Mouse (Mus musculus) heart, embryonic 10.5 days (tissue): ENCODE data around the gene Fgfr2. TPM values are rescaled to one million over a fixed set of nuclear protein-coding genes. Genes with fewer than 3 reads are reported as not detected.

Experiments used
- DNase-seq: peaks from one replicate; pipeline ENCODE4 v3.0.0-alpha.2; 2017; ENCODE audit warnings: low spot score
- H3K27ac ChIP-seq: fragments of 300-500 bp; sonication (generic); 2 replicates; pipeline ENCODE4 v1.5.1; 2016; ENCODE audit warnings: mild to moderate bottlenecking
- H3K27me3 ChIP-seq: fragments of 300-500 bp; sonication (generic); 2 replicates; pipeline ENCODE4 v1.6.1; 2016; ENCODE audit warnings: mild to moderate bottlenecking; ENCODE audit not compliant: poor library complexity, insufficient read depth, severe bottlenecking
- H3K36me3 ChIP-seq: fragments of 300-500 bp; sonication (generic); 2 replicates; pipeline ENCODE4 v1.6.1; 2016; ENCODE audit warnings: mild to moderate bottlenecking, moderate library complexity
- H3K4me1 ChIP-seq: fragments of 300-500 bp; sonication (generic); 2 replicates; pipeline ENCODE4 v1.6.1; 2016; ENCODE audit warnings: mild to moderate bottlenecking
- H3K4me3 ChIP-seq: fragments of 300-500 bp; sonication (generic); 2 replicates; pipeline ENCODE4 v1.5.1; 2016; ENCODE audit warnings: mild to moderate bottlenecking, moderate library complexity
- H3K9me3 ChIP-seq: fragments of 300-500 bp; sonication (generic); 2 replicates; pipeline ENCODE4 v1.6.1; 2016; ENCODE audit warnings: mild to moderate bottlenecking, moderate library complexity
- WGBS: fragments of 180-500 bp; shearing (Covaris S2); methylation state at CpG from one replicate; pipeline ENCODE4 v1.1.7; 2016; 5-methylcytosine and 5-hydroxymethylcytosine counted together
- polyA plus RNA-seq: library from polyadenylated mRNA; unstranded; fragments of >200 nt; fragmentation: Nextera tagmentation; extraction: Ambion mirVana; gene quantifications from 2 replicates; pipeline ENCODE4 v1.2.1, GENCODE M21; 2016

The Fgfr2 gene
- polyA plus RNA-seq, 1 experiment from 2014 or later = 46.6 TPM

DNA sequence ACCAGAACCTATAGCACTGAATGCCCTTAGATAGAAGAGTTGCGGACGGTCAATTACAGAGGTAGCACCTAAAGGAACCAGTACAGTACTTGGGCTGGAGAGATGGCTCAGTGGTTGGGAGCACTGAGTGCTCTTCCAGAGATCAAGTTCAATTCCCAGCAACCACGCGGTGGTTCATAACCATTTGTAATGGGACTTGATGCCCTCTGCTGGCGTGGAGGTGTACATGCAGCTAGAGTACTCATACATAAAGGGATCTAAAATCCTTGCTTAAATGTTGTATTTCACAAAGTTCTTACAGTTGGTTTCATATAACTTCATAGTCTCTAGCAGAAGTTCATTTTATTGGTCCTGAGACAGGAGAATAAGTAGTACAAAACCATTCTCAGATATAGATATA is 10.4 kb upstream of the Fgfr2 start:
- H3K4me1 ChIP-seq = no peaks in the 10 kb centered on the region
- no peak overlapping the region for H3K27ac ChIP-seq
- H3K9me3 ChIP-seq = no peaks in the 10 kb centered on the region
- 69% methylated on average over 5 of the region's 5 CpGs for WGBS
- H3K27me3 ChIP-seq = no peaks in the 10 kb centered on the region
- no peak for DNase-seq
- H3K4me3 ChIP-seq = no peak overlapping the region
- H3K36me3 ChIP-seq = no peaks in the 10 kb centered on the region

DNA sequence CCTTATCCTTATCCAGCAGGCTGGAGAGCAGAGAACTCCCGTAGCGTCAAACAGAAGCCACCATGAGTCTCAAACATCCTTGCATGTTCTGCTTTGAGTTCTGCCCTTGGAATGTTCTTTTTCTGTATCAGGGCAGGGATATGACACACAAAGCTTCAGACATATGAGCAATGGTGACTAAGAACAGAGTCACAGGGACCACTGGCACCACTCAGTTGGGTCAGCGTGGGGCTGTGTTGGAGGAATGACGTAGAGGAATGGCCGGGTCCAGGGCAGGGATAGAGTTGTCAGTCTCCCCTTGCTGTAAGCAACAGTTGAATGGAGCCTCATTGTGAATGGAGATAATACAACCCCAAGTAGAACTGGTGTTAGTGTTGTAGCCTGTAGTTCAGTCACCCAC is 9.6 kb upstream of the Fgfr2 start:
- DNase-seq = no peak
- Histone ChIP-seq H3K9me3 (no peaks in the 10 kb centered on the region), H3K27ac (no peak overlapping the region), H3K36me3 (no peaks in the 10 kb centered on the region), H3K27me3 (no peaks in the 10 kb centered on the region), H3K4me3 (no peak overlapping the region), H3K4me1 (no peaks in the 10 kb centered on the region)
- 87% methylated on average over 5 of the region's 5 CpGs for WGBS

DNA sequence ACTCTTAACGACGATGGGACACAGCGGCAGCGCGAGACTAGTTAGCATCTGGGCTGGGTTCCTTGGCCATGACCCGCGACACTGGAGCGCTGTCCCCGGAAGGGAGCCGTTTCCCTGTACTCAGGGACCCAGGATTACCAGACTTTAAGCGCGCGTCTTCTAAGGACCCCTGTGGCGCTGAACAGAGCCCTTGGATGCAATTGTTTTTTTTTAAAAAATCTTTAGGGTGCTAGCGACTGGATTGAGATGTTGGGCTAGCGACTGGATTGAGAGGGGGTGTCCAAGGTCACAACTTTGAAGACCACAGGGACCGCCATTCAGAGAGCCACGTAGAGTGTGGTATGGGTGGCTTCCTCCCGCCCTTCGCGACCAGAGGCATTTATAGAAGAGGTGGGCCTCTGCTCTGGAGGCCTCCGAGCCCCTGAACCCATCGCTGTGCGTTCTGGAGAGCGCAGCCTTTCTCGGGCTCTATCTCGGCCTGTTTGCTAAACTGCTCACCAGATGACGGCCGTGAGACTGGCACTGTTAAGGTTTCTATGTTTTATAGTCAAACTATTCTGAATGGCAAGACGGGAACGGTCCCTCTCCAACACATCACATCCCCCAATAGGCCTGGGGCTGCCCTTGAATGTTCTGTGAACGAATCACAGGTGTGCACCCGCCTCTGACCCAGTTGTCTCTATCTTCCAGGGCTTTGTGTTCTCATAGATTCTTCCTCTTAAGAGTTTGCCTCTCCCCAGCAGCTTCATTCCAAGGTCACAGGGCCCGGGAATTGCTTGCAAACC is 1.7 kb upstream of the Fgfr2 start:
- Histone ChIP-seq H3K4me1 (peaks cover 23% of the 10 kb centered on the region), H3K36me3 (no peaks in the 10 kb centered on the region), H3K27me3 (no peaks in the 10 kb centered on the region; the same call in 1 of the 2 replicates), H3K27ac (peak overlapping the region; percentile 99), H3K9me3 (no peaks in the 10 kb centered on the region), H3K4me3 (peak overlapping the region; percentile 98)
- whole genome bisulfite sequencing = 3% methylated on average over 34 of the region's 34 CpGs
- DNase-seq = no peak

DNA sequence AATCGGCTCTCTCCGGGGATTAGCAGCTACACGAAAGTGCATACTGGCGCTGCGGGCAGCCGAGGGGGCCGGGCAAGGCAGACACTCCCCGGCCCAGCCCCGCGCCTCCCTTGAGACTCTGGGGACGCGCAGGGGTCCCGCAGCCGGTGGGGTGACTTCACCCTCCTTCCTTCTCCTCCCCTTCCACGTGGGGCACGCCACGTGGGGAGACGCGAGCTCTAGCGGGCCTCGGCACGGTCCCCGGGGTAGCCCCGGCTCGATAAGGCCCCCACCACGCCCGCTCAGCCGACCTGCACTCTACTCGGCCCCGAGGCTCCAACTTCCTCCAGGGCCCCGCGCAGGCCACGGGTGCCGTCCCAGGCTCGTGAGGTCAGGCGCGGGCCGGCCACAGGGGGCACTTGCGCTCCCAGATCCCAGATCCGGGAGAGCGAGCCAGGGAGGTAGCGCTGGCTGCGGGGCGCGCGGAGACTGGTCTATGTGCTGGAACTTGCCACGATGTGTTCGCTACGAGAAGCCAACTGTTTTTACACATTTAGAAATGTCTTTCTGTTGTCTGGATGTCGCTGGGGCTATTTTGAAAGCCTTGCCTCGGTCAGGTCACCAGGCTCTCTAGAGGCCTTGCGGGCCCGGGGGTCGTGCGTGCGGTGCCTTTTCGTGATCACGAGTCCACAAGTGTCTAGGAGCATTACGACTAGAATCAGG is 1.0 kb upstream of the Fgfr2 start, which contains the start of gene Ctbp2:
Gene Ctbp2, minus strand, starts transcription at position 356 of the 702 bp plus-strand sequence.
- peaks cover 23% of the 10 kb centered on the region for H3K4me1 ChIP-seq
- 1% methylated on average over 59 of the region's 59 CpGs for WGBS
- peak; percentile 94 for DNase-seq
- no peaks in the 10 kb centered on the region for H3K36me3 ChIP-seq
- H3K4me3 ChIP-seq = peak within 1 kb of the TSS; percentile 98
- H3K27ac ChIP-seq = peak within 1 kb of the TSS; percentile 99
- no peaks in the 10 kb centered on the region; the same call in 1 of the 2 replicates for H3K27me3 ChIP-seq
- no peaks in the 10 kb centered on the region for H3K9me3 ChIP-seq

DNA sequence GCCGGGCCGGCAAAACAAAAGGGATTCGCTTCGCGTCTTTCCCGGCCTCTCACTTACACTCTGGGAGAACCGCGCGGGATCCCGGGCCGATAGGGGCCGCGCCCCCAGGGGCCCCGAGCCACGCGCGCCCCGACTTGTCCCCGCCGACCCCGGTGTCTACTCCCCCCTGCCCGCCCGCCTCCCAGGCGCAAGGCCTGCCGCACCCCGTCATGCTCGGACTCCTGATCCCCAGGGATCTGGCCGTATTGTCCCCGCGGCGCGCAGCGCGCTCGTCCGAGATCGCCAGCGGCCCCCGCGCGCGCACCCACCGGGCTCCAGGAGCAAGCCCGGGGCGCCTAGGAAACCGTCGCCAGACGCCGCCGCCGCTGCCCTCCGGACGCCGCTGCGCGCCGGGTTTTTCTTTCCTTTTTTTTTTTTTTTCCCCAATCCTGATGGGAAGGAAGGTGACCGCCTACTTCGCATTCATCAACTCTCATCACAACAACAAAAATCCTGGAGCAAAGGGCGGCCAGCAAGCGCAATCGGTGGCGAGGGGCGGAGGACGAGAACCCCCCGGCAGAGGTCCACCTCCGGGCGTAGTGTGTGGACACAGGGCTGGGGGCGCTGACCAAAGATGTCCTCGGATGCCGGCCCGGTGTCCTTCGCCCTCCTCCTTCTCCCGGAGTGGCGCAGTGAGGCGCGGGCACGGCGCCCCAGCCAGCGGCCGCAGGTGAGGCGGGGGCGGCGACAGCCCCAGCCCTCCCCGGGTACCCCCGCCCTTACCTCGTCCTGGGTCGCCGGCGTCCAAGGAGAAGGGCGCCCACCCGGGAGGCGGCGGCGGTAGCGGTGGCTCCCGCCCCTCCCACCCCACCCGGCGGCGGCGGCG is 539 bp downstream of the Fgfr2 start:
- WGBS = under 1% methylated on average over 85 of the region's 102 CpGs
- H3K4me1 ChIP-seq = peaks cover 38% of the 10 kb centered on the region
- peak overlapping the region; percentile 98 for H3K4me3 ChIP-seq
- no peaks in the 10 kb centered on the region; the same call in 1 of the 2 replicates for H3K27me3 ChIP-seq
- peak; percentile 80 for DNase-seq
- H3K9me3 ChIP-seq = no peaks in the 10 kb centered on the region
- H3K27ac ChIP-seq = peak overlapping the region; percentile 99
- no peaks in the 10 kb centered on the region for H3K36me3 ChIP-seq

DNA sequence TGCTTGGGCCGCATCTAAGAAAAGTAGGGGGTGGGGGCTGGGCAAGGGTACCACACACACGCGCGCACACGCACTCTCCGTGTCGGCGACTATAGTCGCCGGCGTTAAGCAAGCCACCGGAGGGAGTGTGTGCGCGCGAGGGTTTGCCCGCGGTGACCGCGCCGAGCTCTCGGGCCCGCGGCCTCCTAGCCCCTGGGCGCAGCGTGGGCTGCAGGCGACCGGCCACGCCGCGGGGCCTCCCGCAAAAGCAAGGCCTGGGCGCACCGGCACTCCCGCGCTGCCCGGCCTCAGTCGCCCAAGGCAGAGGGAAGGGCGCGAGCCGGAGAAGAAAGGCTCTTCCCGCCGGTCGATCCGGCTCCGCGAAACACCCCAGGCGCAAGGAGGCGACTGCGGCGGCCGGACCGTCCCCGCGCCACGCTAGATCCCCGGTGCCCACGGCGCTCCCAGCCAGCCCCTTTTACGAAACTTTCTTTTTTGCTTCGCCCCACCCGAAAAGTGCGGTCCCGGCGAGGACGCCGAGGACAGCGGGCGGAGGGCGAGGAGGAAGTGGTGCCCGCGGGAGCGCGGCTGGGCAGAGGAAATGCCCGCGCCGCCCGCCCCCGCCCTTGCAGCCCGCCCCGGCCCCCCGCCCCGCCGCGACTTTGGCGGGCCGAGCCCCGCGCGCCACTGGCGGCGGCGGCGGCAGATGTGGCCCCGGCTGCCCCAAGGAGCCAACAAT is 1.3 kb downstream of the Fgfr2 start:
- H3K9me3 ChIP-seq = no peaks in the 10 kb centered on the region
- no peaks in the 10 kb centered on the region for H3K36me3 ChIP-seq
- peaks cover 46% of the 10 kb centered on the region for H3K4me1 ChIP-seq
- under 1% methylated on average over 89 of the region's 94 CpGs for WGBS
- no peaks in the 10 kb centered on the region; the same call in 1 of the 2 replicates for H3K27me3 ChIP-seq
- peak overlapping the region; percentile 99 for H3K27ac ChIP-seq
- H3K4me3 ChIP-seq = peak overlapping the region; percentile 98
- no peak for DNase-seq

DNA sequence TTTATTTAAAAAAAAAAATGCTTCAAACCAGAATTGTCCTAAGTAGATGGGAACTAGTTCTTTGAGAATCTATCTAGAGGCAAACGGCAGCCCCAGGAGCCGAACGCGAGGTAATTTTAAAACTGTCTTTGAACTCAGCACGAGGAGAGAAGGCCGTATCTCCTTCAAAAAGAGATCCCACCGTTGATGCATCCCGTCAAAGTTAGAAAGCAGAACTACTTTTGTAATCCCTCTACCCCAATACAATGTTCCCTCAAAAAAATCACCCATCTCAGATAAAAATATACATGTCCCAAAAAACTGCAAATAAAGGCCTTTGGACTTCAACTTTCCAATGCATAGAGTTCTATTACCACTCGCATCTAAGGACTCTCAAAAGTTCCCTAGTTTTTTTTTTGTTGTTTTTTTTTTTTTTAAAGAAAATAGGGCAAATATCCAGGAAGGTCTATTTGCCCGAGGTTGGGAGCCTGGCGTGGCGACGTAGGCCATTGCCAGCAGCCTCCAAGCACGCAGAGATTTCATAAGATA is 2.0 kb downstream of the Fgfr2 start:
- H3K27ac ChIP-seq = peak overlapping the region; percentile 99
- peak overlapping the region; percentile 98 for H3K4me3 ChIP-seq
- H3K27me3 ChIP-seq = no peaks in the 10 kb centered on the region
- no peaks in the 10 kb centered on the region for H3K9me3 ChIP-seq
- WGBS = 2% methylated on average over 14 of the region's 14 CpGs
- no peaks in the 10 kb centered on the region for H3K36me3 ChIP-seq
- no peak for DNase-seq
- peaks cover 53% of the 10 kb centered on the region for H3K4me1 ChIP-seq

DNA sequence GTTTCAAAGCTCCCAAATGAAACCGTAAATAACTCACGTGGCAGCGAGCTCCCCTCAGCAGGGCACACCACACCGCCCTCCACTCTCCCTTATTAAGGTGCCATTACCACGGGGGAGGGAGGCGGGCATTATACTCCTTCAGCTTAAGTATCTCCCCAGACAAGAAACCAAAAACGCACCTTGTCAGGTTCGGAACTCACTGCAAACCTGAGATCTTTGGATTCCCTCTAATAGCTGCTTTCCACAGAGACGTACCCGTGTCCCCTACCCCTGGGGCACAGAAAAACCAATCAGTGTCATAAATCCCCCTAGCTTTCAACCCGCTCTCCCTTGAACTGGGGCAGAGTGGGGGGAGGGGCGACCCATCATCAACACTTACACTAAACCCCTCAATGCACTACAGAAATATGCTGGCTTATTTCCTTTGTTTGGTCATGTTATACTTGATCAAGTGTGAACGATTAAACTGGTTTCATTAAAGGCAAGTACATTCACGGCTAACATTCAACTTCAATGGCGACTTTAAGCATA is 2.9 kb downstream of the Fgfr2 start:
- DNase-seq = no peak
- H3K4me1 ChIP-seq = peaks cover 59% of the 10 kb centered on the region
- H3K36me3 ChIP-seq = no peaks in the 10 kb centered on the region
- no peaks in the 10 kb centered on the region for H3K9me3 ChIP-seq
- H3K27me3 ChIP-seq = no peaks in the 10 kb centered on the region
- WGBS = 6% methylated on average over 15 of the region's 15 CpGs
- H3K4me3 ChIP-seq = peak overlapping the region; percentile 98
- peak overlapping the region; percentile 99 for H3K27ac ChIP-seq

DNA sequence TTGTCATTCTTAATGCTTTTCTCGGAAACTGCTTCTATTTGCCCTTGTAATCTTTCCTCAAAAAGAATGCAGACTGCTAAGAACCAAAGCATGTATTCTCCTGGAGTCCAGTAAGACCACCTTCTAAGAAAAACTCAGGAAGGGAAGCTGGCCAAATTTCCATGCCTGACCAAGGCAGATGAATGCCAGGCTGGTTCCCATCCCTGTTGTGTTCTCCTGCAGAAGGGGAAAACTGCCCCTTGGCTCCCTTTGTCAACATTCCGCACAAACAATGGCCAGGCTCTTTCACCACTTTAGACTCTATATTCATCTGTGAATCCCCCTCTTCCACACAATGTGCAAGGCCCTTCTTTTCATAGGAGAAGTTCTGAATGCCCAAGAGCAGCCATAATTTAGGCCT is 5.3 kb downstream of the Fgfr2 start:
- Histone ChIP-seq H3K4me3 (no peak overlapping the region), H3K9me3 (no peaks in the 10 kb centered on the region), H3K27me3 (no peaks in the 10 kb centered on the region), H3K27ac (peak overlapping the region; percentile 23; the same call in 1 of the 2 replicates), H3K36me3 (no peaks in the 10 kb centered on the region), H3K4me1 (peaks cover 66% of the 10 kb centered on the region)
- 39% methylated on average over 2 of the region's 2 CpGs for WGBS
- DNase-seq = no peak

DNA sequence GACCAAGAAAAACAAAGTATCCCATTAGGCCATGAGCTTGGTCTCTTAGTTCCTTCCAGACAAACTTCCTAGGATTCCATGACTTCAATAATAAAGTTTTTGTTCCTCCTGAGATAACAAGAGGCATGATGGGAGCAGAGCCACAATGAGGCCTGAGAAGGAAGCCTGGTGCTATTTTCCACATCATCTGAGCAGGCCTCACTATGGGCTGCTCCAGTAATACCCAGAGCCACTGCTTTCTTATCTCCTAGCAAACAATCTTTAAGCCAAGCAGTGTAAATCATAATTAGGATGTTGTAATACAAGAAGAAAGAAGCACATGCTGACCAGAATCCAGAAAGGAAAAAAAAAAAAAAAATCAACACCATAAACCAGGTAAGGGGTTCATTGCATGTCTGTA is 6.6 kb downstream of the Fgfr2 start:
- H3K9me3 ChIP-seq = no peaks in the 10 kb centered on the region
- no peak for DNase-seq
- H3K27ac ChIP-seq = peak overlapping the region; percentile 85
- H3K4me3 ChIP-seq = no peak overlapping the region
- H3K27me3 ChIP-seq = no peaks in the 10 kb centered on the region
- H3K36me3 ChIP-seq = no peaks in the 10 kb centered on the region
- peaks cover 78% of the 10 kb centered on the region for H3K4me1 ChIP-seq

DNA sequence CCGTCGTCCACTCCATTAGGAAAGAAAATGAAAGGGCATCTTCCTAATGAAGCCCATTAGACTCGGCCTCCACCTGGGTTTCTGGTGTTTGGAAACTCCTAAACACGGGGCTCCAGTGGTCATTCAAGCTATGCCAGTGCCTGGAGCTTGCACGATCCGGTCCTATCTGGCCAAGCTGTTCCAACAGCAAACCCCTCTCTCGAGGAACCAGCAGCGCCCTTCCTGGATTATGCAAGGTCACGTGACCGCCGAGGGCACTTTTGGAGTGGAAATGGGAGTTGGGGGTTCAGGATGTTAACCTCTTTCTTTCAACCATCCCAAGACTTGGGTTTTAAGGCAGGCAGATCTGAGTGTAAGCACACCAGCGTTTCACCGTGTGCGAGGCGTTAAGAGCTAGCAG is 7.3 kb downstream of the Fgfr2 start:
- peak overlapping the region; percentile 85 for H3K27ac ChIP-seq
- H3K36me3 ChIP-seq = no peaks in the 10 kb centered on the region
- H3K4me1 ChIP-seq = peaks cover 85% of the 10 kb centered on the region
- H3K4me3 ChIP-seq = peak overlapping the region; percentile 51
- 10% methylated on average over 15 of the region's 15 CpGs for WGBS
- H3K9me3 ChIP-seq = no peaks in the 10 kb centered on the region
- H3K27me3 ChIP-seq = no peaks in the 10 kb centered on the region
- peak; percentile 79 for DNase-seq
